Mouse (Mus musculus) forebrain, postnatal 0 days (tissue): ENCODE measurements around the gene Rela. TPM values are rescaled to one million over a fixed set of nuclear protein-coding genes. Genes with fewer than 3 reads are reported as not detected.

Experiments
- ATAC-seq: fragments of 200-750 bp; cut with Nextera tagmentation; 2 replicates; pipeline ENCODE4 v1.8.0; 2017; ENCODE audit warnings: mild to moderate bottlenecking, moderate library complexity
- DNase-seq: peaks from one replicate; pipeline ENCODE4 v3.0.0-alpha.2; 2015
- H3K27ac ChIP-seq: fragments of 300-500 bp; sonication (generic); 2 replicates; pipeline ENCODE4 v1.5.1; 2014; ENCODE audit warnings: low read depth, mild to moderate bottlenecking, antibody characterized with exemption, low read length, moderate library complexity, mixed read lengths
- H3K27me3 ChIP-seq: fragments of 300-500 bp; sonication (generic); 2 replicates; pipeline ENCODE4 v1.6.1; 2014; ENCODE audit warnings: mild to moderate bottlenecking, low read length, mixed read lengths; ENCODE audit not compliant: insufficient read depth
- H3K36me3 ChIP-seq: fragments of 300-500 bp; sonication (generic); 2 replicates; pipeline ENCODE4 v1.6.1; 2014; ENCODE audit warnings: mild to moderate bottlenecking, moderate library complexity; ENCODE audit not compliant: insufficient read depth
- H3K4me1 ChIP-seq: fragments of 300-500 bp; sonication (generic); 2 replicates; pipeline ENCODE4 v1.6.1; 2014; ENCODE audit warnings: antibody characterized with exemption; ENCODE audit not compliant: insufficient read depth
- H3K4me2 ChIP-seq: fragments of 300-500 bp; sonication (generic); 2 replicates; pipeline ENCODE4 v1.6.1; 2014; ENCODE audit warnings: low read depth, mild to moderate bottlenecking, moderate library complexity
- H3K4me3 ChIP-seq: fragments of 300-500 bp; sonication (generic); 2 replicates; pipeline ENCODE4 v1.5.1; 2014; ENCODE audit warnings: low read depth, low read length, mixed read lengths
- H3K9ac ChIP-seq: fragments of 300-500 bp; sonication (generic); 2 replicates; pipeline ENCODE4 v1.6.1; 2014; ENCODE audit warnings: mild to moderate bottlenecking
- H3K9me3 ChIP-seq: fragments of 300-500 bp; sonication (generic); 2 replicates; pipeline ENCODE4 v1.6.1; 2016; ENCODE audit warnings: low read length
- CTCF ChIP-seq: sonication (generic); IDR thresholded peaks from 2 replicates; pipeline ENCODE4 v1.5.1; 2016; ENCODE audit warnings: antibody characterized with exemption, control low read depth, low read depth
- WGBS: fragments of 180-500 bp; shearing (Covaris S2); extraction: QIAGEN DNeasy Blood & Tissue Kit; methylation state at CpG from one replicate; pipeline ENCODE4 v1.1.7; 2014; 5-methylcytosine and 5-hydroxymethylcytosine counted together
- polyA plus RNA-seq: library from polyadenylated mRNA; unstranded; fragments of >200 nt; fragmentation: Nextera tagmentation; extraction: Ambion mirVana; gene quantifications from 2 replicates; pipeline ENCODE4 v1.2.1, GENCODE M21; 2015
- total RNA-seq: library from RNA; depleted of rRNA; stranded (reverse); fragments of >200 nt; gene quantifications from 2 replicates; pipeline ENCODE4 v1.2.3, GENCODE M21; 2014

Gene Rela
- total and polyA plus RNA-seq, 2 experiments from 2014 or later = 32.3 to 34.8 TPM

DNA sequence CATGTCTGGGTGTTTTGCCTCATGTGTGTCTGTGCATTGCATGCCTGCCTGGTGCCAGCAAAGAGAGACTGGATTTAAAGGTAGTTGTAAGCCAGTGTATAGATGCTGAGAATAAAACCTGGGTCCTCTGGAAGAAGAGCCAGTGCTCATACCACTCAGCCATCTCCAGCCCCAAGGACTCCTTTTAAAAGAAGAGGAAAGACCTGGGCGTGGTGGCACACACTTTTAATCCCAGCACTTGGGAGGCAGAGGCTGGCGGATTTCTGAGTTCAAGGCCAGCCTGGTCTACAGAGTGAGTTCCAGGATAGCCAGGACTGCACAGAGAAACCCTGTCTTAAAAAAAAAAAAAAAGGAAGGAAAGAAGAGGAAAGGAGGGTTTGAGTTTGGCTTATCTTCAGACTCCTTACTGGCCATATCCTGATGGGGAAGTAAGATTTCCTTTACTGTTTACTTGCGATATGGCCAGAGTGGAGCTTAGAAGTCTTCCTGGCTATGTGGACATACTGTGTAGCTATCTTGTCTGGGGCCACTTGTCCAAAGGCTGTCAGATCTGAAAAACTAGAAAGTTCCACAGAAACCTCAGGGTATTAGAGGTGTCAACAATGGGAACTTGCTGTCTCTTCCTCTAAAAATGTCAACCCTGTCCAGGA lies 24.4 kb upstream of the Rela start:
- no peak for TF ChIP-seq CTCF
- Histone ChIP-seq H3K9ac (no peak overlapping the region), H3K4me1 (no peaks in the 10 kb centered on the region), H3K36me3 (peaks cover 10% of the 10 kb centered on the region; the same call in 1 of the 2 replicates), H3K9me3 (no peaks in the 10 kb centered on the region), H3K27ac (no peak overlapping the region), H3K27me3 (no peaks in the 10 kb centered on the region), H3K4me2 (no peak overlapping the region), H3K4me3 (no peak overlapping the region)
- ATAC-seq (no peak), DNase-seq (no peak)
- WGBS = 74% methylated on average over 3 of the region's 3 CpGs

DNA sequence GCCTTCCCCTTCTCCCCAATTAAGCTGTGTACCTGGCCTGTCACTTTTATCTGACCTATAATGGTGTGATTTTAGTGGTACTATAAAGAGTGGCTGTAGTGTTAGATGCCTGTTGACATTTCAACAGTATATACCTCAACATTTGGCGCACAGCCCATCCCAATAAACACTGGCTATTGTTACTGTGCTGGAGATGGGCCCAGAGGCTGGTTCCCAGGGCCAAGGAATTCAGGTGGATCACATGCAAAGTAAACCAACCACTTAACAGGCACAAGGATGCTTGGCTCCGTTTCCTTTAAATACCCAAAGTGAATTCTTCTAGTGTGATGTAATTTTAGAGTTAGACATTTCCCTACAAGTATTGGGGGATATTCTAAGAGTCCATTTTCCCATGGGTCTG lies 22.3 kb upstream of the Rela start:
- no peaks in the 10 kb centered on the region for H3K27me3 ChIP-seq

DNA sequence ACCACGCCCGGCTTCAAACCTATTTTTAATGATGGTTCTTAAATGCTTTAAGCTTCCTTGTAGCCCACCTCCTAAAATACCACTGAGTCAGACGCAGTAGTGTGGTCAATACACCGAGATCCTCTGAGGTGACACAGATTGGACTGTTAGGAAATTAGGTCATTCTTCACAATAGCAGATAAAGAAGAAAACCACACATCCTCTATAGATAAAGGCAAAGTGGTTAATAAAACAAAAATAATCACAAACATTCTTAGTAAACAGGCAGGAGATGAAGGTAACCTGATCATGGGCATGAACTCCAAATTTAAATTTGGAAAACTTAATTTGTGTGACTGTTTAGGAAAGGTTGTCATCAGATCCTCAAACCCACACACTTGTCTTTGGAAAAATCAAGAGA lies 17.3 kb upstream of the Rela start:
- 93% methylated on average over 4 of the region's 4 CpGs for WGBS
- Histone ChIP-seq H3K4me3 (no peak overlapping the region), H3K27me3 (no peaks in the 10 kb centered on the region), H3K4me1 (no peaks in the 10 kb centered on the region), H3K4me2 (no peak overlapping the region), H3K36me3 (no peaks in the 10 kb centered on the region), H3K27ac (no peak overlapping the region), H3K9me3 (no peaks in the 10 kb centered on the region), H3K9ac (no peak overlapping the region)
- TF ChIP-seq CTCF = no peak
- DNase-seq = no peak
- no peak for ATAC-seq

More for the DNA sequence above, 22.3 kb upstream of the Rela start:
- 42% methylated on average over 2 of the region's 2 CpGs for WGBS
- Histone ChIP-seq H3K4me2 (no peak overlapping the region), H3K4me1 (no peaks in the 10 kb centered on the region), H3K4me3 (no peak overlapping the region), H3K9ac (no peak overlapping the region), H3K36me3 (no peaks in the 10 kb centered on the region), H3K27ac (no peak overlapping the region), H3K9me3 (no peaks in the 10 kb centered on the region)
- no peak for TF ChIP-seq CTCF
- no peak for DNase-seq
- no peak for ATAC-seq

DNA sequence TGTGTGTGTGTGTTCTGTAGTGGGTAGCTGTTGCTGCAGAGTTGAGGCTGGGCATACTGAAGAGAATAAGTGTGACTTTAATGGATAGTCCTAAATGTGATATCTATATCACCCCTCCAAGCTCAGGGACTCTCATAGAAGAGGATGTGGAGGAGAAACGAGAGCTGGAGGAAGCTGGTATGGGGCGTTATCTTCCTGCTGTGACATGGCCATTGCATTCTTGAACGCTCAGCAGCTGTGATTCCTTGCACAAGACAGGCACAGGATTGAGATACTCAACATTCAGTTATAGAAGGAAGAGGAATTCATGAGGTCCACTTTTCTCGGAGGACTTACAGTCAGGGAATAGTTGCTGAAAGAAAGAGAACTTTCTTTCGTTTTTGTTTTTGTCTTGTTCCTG lies 15.4 kb upstream of the Rela start:
- DNase-seq = no peak
- Histone ChIP-seq H3K9ac (no peak overlapping the region), H3K9me3 (no peaks in the 10 kb centered on the region), H3K4me2 (no peak overlapping the region), H3K4me1 (no peaks in the 10 kb centered on the region), H3K4me3 (no peak overlapping the region), H3K36me3 (no peaks in the 10 kb centered on the region), H3K27ac (no peak overlapping the region), H3K27me3 (no peaks in the 10 kb centered on the region)
- WGBS = 90% methylated on average over 5 of the region's 5 CpGs
- TF ChIP-seq CTCF = no peak
- ATAC-seq = no peak

DNA sequence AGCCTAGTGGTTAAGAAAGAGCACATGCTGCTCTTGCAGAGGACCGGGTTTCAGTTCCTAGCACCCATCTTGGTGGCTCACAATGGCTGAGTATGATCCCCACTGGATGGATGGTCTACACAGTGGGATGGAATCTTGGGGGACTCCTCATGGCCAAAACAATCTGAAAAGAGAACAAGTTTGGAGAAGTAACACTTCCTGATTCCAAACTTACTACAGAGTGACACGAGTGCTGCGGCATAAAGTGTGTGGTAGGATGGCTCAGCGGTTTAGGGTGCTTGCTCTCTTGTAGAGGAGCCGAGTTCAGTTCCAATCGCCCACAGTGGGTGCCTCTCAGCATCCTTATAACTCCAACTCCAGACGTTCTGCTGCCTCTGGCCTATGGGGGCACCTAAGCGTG lies 12.0 kb upstream of the Rela start:
- Histone ChIP-seq H3K9me3 (no peaks in the 10 kb centered on the region), H3K27ac (no peak overlapping the region), H3K36me3 (no peaks in the 10 kb centered on the region), H3K9ac (no peak overlapping the region), H3K4me2 (no peak overlapping the region), H3K4me3 (no peak overlapping the region), H3K4me1 (no peaks in the 10 kb centered on the region), H3K27me3 (no peaks in the 10 kb centered on the region)
- no peak for ATAC-seq
- no peak for TF ChIP-seq CTCF
- no peak for DNase-seq
- WGBS = 90% methylated on average over 8 of the region's 8 CpGs

DNA sequence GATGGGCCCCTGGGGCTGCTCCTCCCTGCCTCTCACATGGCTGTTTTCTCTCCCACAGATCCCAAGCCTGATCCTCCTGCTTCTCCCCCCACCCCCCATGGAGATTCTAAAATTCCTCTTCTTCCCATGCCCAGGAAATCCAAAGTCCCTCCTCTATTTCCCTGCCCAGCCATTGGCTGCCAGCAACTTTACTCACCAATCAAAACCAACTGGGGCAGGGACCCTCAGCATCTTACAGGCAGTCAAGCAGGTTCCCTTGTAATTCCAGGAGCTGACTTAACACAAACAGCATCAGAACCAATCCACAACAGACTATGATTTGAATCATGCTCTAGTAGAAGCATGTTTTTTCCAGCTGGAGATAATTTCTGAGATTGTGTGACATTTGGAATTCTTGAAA lies 7.4 kb upstream of the Rela start:
- no peaks in the 10 kb centered on the region for H3K9me3 ChIP-seq
- ATAC-seq = no peak
- no peak overlapping the region for H3K4me3 ChIP-seq
- H3K4me1 ChIP-seq = no peaks in the 10 kb centered on the region
- DNase-seq = no peak
- no peak for TF ChIP-seq CTCF
- no peaks in the 10 kb centered on the region for H3K36me3 ChIP-seq
- H3K27ac ChIP-seq = no peak overlapping the region
- H3K27me3 ChIP-seq = no peaks in the 10 kb centered on the region
- H3K9ac ChIP-seq = no peak overlapping the region
- H3K4me2 ChIP-seq = no peak overlapping the region

DNA sequence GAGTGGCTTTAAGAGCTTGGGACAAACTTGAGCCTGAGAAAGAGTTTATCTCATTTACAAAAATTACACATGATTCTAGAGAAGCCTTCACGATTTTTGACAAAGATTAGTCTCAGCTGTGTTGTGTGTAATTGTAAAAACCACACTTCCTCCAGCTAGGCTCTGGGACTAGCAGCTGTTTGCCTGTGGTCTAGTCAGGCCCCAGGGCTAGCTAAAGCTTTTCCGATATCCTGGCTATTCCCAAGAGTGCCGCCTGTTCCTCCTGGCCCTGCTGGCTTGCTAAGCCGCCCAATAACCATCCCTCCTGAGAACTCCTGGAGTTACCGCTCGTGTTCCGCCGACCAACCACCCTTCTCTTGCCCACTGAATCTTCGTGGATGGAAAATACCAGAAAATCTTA lies 5.2 kb upstream of the Rela start:
- Histone ChIP-seq H3K4me3 (no peak overlapping the region), H3K4me1 (peaks cover 7% of the 10 kb centered on the region), H3K4me2 (no peak overlapping the region), H3K36me3 (no peaks in the 10 kb centered on the region), H3K27ac (no peak overlapping the region), H3K27me3 (no peaks in the 10 kb centered on the region), H3K9me3 (no peaks in the 10 kb centered on the region), H3K9ac (no peak overlapping the region)
- no peak for TF ChIP-seq CTCF
- ATAC-seq = no peak
- WGBS = 79% methylated on average over 9 of the region's 9 CpGs
- no peak for DNase-seq
